Mouse (Mus musculus) spleen, adult 18-20 months (tissue): ENCODE data around the gene Rtn4rl1.
"Not testable (repeated sequence)": the region's sequence is repeated elsewhere in the genome, so short reads cannot be mapped to it uniquely, and the experiment has no call there.

Experiments
- DNase-seq, 2 experiments: peaks; one replicate each; pipeline ENCODE4 v3.0.0; 2022; ENCODE audit warnings: mixed read lengths in 2 of 2

The Rtn4rl1 gene

DNA sequence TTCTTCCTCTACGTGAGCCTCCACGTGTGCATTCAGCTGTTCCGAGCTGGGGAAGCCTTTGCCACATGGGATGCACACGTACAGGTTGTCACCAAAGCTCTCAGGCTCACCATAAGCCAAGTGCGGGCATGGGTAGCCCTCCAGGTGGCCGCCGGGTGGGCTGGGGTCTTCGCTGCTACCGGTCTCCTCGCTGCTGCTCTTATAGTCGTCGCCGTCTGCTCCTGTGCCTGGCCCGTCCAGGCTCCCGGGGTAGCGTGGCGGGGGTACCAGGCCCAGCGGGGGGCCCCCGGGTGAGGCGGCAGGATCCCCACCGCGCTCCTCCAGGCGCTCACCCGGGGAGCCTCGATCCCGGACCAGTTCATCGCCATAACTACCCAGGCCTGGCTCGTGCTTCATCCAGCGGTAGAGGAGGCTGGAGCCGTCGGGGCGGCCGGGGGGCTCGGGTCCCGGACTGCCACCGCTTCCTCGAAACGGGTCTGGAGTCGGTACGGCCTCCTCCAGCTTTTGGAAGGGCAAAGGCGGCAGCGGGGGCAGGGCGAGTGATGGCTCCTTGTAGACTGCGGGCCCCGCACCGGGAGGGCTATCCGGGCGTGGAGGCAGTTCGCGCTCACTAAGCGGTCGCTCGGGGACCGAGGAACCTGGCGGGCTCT, 27.3 kb upstream of the Rtn4rl1 start:
- no peak for DNase-seq

- DNase-seq: no peak
Observed at GRCm38 (mm10) chr11:75166861-75167642, 26.5 kb upstream of the Rtn4rl1 start.

- DNase-seq: no peak
Observed at GRCm38 (mm10) chr11:75167643-75168589, 25.7 kb upstream of the Rtn4rl1 start.

DNA sequence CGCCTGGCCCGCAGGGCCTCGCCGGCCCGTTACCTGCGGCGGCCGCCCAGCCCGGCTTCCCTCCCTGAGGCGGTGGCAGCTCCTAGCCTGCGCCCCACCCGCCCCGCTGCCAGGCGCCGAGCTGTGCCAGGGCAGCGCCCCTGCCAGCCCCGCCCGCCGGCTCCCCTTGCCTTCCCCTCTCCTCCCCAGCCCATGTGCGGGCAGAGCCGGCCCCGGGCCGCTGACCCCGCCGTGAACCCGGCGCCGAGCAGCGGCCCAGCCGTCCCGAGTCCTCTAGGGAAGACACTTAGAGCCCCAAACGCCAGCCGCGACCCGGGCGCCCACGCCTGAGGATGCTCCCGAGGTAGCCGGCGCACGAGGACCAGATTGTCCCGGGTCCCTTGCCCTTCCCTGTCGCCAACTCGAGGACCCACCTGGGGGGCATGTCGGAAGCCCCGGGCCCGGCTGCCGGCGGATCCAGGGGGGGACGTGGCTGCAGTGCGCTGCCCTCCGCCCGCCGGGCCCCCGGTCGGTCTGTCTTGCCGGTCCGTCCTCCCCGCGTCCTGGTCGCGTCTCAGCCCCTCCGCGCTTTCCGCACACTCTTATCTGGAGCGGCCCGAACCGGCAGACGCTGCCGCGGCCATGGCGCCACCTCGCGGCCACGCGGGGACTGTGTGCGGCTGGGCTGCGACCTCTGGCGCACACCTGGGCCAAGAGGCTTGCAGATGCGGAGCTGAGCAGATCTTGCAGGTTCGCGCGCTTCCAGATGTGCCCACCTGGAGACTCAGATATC, 24.8 kb upstream of the Rtn4rl1 start:
- DNase-seq: peak; percentile 69 to 85

- no peak for DNase-seq
Observed at GRCm38 (mm10) chr11:75169405-75170080, 24.0 kb upstream of the Rtn4rl1 start, which contains the start of gene Hic1. Gene Hic1, minus strand, starts transcription at chr11:75169519.

GRCm38 (mm10) chr11:75170136-75170751, 23.3 kb upstream of the Rtn4rl1 start:
- DNase-seq: peak; percentile 75 to 93

DNA sequence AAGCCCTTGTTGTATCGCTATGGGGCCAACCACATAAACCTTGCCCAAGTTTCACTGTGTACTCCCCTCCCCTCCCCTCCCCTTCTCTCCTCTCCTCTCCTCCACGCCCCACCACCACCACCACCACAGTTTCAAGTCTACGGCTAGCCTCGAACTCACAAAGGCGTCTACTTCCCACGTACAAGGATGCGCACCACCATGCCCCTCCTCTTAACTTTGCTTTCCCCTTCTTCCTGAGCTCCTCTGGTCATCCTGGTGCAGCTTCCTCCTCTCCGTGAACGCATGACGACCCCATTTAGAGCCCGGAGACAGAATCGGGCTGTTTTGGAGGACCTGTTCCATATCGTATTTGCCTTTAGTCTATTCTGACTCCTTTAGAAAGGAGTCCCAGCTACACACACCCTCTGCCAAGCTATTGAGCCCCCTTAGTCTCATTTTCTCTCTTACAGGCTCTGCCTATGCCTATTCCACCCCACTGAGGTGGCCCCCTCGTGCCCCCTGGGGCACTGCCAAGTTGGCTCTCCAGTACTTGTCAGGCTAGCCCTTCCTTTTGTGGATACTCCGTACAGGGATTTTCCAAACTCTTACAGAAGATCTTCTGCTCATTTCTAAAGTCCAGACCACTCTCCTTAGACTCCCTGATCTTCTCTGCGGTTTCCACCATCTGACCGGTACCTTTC, 22.3 kb upstream of the Rtn4rl1 start:
- DNase-seq: no peak

GRCm38 (mm10) chr11:75172151-75173094, 21.2 kb upstream of the Rtn4rl1 start:
- no peak for DNase-seq

DNA sequence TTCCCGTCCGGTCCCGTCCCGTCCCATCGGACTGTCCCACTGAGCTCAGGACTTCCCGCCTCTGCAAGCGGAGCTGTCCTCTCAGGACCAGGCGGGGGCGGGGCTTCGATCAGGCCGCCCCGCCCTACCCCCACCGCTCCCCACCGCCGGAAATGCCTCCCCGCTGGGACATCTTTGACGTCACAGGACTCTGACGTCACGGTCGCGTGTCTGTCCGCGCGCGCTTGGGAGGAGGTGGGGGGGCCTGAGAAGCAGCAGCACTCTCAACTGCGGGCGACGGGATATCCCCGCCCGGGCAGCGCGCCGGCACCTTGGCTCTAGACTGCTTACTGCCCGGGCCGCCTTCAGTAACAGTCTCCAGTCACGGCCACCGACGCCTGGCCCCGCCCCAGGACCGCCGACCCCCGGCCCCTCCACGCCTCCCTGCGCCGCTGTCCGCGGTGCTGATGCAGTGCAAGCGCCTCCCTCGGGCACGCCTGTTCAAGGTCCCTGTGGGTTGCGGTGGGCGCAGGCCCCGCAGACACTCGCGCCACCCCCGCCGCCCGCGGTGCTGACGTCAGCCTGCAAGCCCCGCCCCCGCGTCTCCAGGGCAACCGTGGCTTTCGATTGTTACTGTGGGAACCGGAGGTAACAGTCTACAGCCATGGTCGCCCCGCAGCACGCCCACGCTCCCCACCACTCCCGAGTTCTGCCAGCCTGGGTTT, 20.3 kb upstream of the Rtn4rl1 start:
- peak; percentile 73 to 78 for DNase-seq

GRCm38 (mm10) chr11:75173799-75174165, 19.8 kb upstream of the Rtn4rl1 start:
- DNase-seq: no peak

GRCm38 (mm10) chr11:75174574-75174973, 19.0 kb upstream of the Rtn4rl1 start:
- not testable (repeated sequence) for DNase-seq

- DNase-seq: no peak
Observed at GRCm38 (mm10) chr11:75178011-75178410, 15.6 kb upstream of the Rtn4rl1 start.

GRCm38 (mm10) chr11:75178672-75179208, 14.8 kb upstream of the Rtn4rl1 start, which contains the start of gene Ovca2:
Gene Ovca2, minus strand, starts transcription at chr11:75178835.
- peak; percentile 82 to 86 for DNase-seq

DNA sequence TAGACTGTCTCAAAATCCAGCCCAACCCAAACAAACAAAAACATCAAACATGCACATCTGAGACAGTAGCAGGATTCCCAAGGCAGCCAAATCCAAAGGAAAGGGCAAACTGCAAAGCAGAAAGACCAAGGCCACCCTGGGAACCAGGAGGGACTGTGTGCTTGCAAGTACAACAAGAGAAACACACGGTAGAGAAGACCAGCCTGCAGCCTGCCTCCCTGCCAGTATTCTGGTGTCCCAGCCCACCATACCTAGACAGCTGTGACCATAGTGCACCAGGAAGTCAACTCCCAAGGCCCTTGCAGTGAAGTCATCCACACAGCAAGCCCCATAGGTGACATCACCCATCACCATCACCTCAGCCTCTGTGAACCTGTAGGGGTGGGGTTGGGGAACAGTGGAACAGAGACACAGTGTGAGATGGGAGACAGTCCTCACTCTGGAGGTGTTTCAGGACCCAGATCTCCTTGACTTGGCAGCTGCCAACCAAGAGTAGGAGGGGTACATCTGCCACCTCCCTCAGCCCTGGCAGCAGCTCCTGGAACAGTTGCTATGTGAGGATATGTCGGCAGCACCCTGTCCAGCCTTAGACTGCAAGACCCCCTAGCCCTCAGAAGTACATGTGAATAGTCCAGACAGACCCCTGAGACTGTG, 9.5 kb upstream of the Rtn4rl1 start:
- no peak for DNase-seq

DNA sequence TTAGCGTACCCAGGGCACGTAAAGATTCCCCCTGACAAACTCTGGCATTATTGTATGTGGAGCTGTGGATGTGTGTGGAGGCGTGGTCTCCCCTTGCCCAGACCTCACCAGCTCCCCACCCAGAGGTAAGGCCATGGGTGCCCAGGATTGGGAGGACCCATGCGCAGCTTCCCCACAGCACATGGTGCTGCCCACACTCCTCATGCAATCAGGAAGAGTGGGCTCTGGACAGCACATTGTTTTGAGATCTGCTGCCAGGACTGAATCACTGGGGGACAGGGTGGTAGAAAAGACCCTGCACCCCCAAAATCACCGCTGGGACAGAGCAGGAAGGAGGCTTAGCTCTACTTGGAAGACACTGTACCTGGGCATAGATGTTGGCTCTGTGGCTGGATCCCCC, 9.0 kb upstream of the Rtn4rl1 start:
- no peak for DNase-seq

- peak; percentile 41 to 68 for DNase-seq
Observed at GRCm38 (mm10) chr11:75184986-75185385, 8.6 kb upstream of the Rtn4rl1 start.

GRCm38 (mm10) chr11:75189713-75190370, 3.7 kb upstream of the Rtn4rl1 start:
- DNase-seq: no peak
